Mouse (Mus musculus): Measurements from ENCODE around the gene Fbxl14. TPM values are rescaled to one million over a fixed set of nuclear protein-coding genes. Genes with fewer than 3 reads are reported as not detected.

Fbxl14 gene
- 14.3 TPM for polyA plus RNA-seq (2014; fragmentation: Illumina TruSeq; extraction: RNeasy Lipid Tissue Mini Kit (QIAGEN cat#74804); ENCODE audit: insufficient read depth, low read depth, low replicate concordance)

GRCm38 (mm10) chr6:119479343-119479875, at the start of gene Fbxl14:
Fbxl14 (plus strand) TSS chr6:119479668.

Other genes starting within 250 kb of the Fbxl14 start
- gene Cacna2d4, start 243.1 kb upstream of the Fbxl14 start, polyA plus RNA-seq (2014; fragmentation: Illumina TruSeq; extraction: RNeasy Lipid Tissue Mini Kit (QIAGEN cat#74804); ENCODE audit: insufficient read depth, low read depth, low replicate concordance) = 4.8 TPM
- gene Lrtm2, start 148.9 kb upstream of the Fbxl14 start, polyA plus RNA-seq (2014; fragmentation: Illumina TruSeq; extraction: RNeasy Lipid Tissue Mini Kit (QIAGEN cat#74804); ENCODE audit: insufficient read depth, low read depth, low replicate concordance) = 5.6 TPM
- 49.5 TPM for gene Adipor2, start 62.0 kb upstream of the Fbxl14 start, polyA plus RNA-seq (2014; fragmentation: Illumina TruSeq; extraction: RNeasy Lipid Tissue Mini Kit (QIAGEN cat#74804); ENCODE audit: insufficient read depth, low read depth, low replicate concordance)
- gene Wnt5b, start 64.7 kb downstream of the Fbxl14 start, polyA plus RNA-seq (2014; fragmentation: Illumina TruSeq; extraction: RNeasy Lipid Tissue Mini Kit (QIAGEN cat#74804); ENCODE audit: insufficient read depth, low read depth, low replicate concordance) = 2.0 TPM

All from lung, adult 10 weeks (tissue).